Mouse (Mus musculus): ENCODE data around the gene Cplx1. TPM values are rescaled to one million over a fixed set of nuclear protein-coding genes. Genes with fewer than 3 reads are reported as not detected.
"Not testable (repeated sequence)": the region's sequence is repeated elsewhere in the genome, so short reads cannot be mapped to it uniquely, and the experiment has no call there.

The Cplx1 gene
- total RNA-seq, 4 experiments from 2014 or later, result 724 to 785 (median 735) TPM

- no peak for DNase-seq (ENCODE audit: low spot score in 2 of 2)
Measured at GRCm38 (mm10) chr5:108516655-108517054, 33.2 kb downstream of the Cplx1 start.

GRCm38 (mm10) chr5:108515581-108516361 lies 34.1 kb downstream of the Cplx1 start:
- DNase-seq (ENCODE audit: low spot score in 2 of 2), result no peak

GRCm38 (mm10) chr5:108502286-108502685 lies 47.5 kb downstream of the Cplx1 start:
- DNase-seq (ENCODE audit: low spot score in 2 of 2), result no peak

- no peak for DNase-seq (ENCODE audit: low spot score in 2 of 2)
Measured at GRCm38 (mm10) chr5:108501573-108501972, 48.3 kb downstream of the Cplx1 start.

GRCm38 (mm10) chr5:108486148-108486547 lies 63.7 kb downstream of the Cplx1 start:
- DNase-seq (ENCODE audit: low spot score in 2 of 2), result not testable (repeated sequence)

- no peak for DNase-seq (ENCODE audit: low spot score in 2 of 2)
Measured at GRCm38 (mm10) chr5:108485239-108485638, 64.6 kb downstream of the Cplx1 start.

- DNase-seq (ENCODE audit: low spot score in 2 of 2), result no peak
Measured at GRCm38 (mm10) chr5:108483006-108483405, 66.8 kb downstream of the Cplx1 start.

GRCm38 (mm10) chr5:108475977-108476376 lies 73.8 kb downstream of the Cplx1 start:
- no peak for DNase-seq (ENCODE audit: low spot score in 2 of 2)

GRCm38 (mm10) chr5:108473737-108474136 lies 76.1 kb downstream of the Cplx1 start:
- DNase-seq (ENCODE audit: low spot score in 2 of 2), result no peak

- DNase-seq (ENCODE audit: low spot score in 2 of 2), result no peak
Measured at GRCm38 (mm10) chr5:108469617-108470016, 80.2 kb downstream of the Cplx1 start.

Other genes starting within 250 kb of the Cplx1 start
- 10 to 100 TPM; 11.1 to 11.5 (median 11.3) TPM for gene Pigg, start 237.4 kb downstream of the Cplx1 start, total RNA-seq (2022)
- gene Gm42517, start 182.1 kb downstream of the Cplx1 start, total RNA-seq (2022), result 10 to 100 TPM; 48.4 to 55.0 (median 51.3) TPM
- gene Pde6b, start 161.6 kb downstream of the Cplx1 start, total RNA-seq (2022), result under 1 TPM; 0.26 to 0.68 (median 0.38) TPM
- 100 to 1,000 TPM; 110 to 288 (median 188) TPM for gene Atp5k, start 115.6 kb downstream of the Cplx1 start, total RNA-seq (2022)
- 1 to 10 TPM in 3 of 4 experiments, under 1 TPM in 1; 0.81 to 1.4 (median 1.2) TPM for gene Mfsd7a, start 101.1 kb downstream of the Cplx1 start, total RNA-seq (2022)
- gene Pcgf3, start 88.8 kb downstream of the Cplx1 start, total RNA-seq (2022), result 10 to 100 TPM; 36.7 to 41.7 (median 38.5) TPM
- 100 to 1,000 TPM in 1 of 4 experiments, 10 to 100 TPM in 3; 97.5 to 105 (median 99.5) TPM for gene Gak, start 79.7 kb upstream of the Cplx1 start, total RNA-seq (2022)
- 10 to 100 TPM; 37.1 to 43.1 (median 39.5) TPM for gene Tmem175, start 79.7 kb upstream of the Cplx1 start, total RNA-seq (2022)
- gene Idua, start 110.3 kb upstream of the Cplx1 start, total RNA-seq (2022), result 10 to 100 TPM; 19.0 to 25.3 (median 23.0) TPM
- 10 to 100 TPM; 47.3 to 67.4 (median 51.3) TPM for gene Dgkq, start 119.6 kb upstream of the Cplx1 start, total RNA-seq (2022)
- gene Slc26a1, start 125.5 kb upstream of the Cplx1 start, total RNA-seq (2022), result 1 to 10 TPM; 1.0 to 1.3 (median 1.1) TPM
- gene Fgfrl1, start 142.4 kb upstream of the Cplx1 start, total RNA-seq (2022), result 10 to 100 TPM; 18.0 to 28.3 (median 25.3) TPM
- not detected for gene Rnf212, start 225.0 kb upstream of the Cplx1 start, total RNA-seq (2022)
- gene Tmed11, start 245.3 kb upstream of the Cplx1 start, total RNA-seq (2022), result not detected